Mouse (Mus musculus) embryonic stem cell, embryonic (primary cell): Measurements from ENCODE around the gene Msh3.

ENCODE experiments used
- CTCF ChIA-PET, 4 experiments: fragments of 300-600 bp in 2 of 4; fragments of 350-600 bp in 2 of 4; sonication (Branson Sonifier 250); formaldehyde crosslinking; loops; one replicate each; lab custom pipeline; 2022; ENCODE audit warnings: inconsistent platforms in 2 of 4; lab: Charles Lee
- POLR2A ChIA-PET, 4 experiments: fragments of 300-600 bp in 2 of 4; fragments of 350-600 bp in 2 of 4; sonication (Branson Sonifier 250); formaldehyde crosslinking; loops; one replicate each; lab custom pipeline; 2022; ENCODE audit warnings: antibody characterized with exemption in 4 of 4, inconsistent platforms in 1 of 4; lab: Charles Lee

The Msh3 gene

GRCm38 (mm10) chr13:92354456-92355271, at the start of gene Msh3, which contains the start of gene Dhfr:
Gene Msh3 (minus strand): TSS chr13:92355003.
Gene Dhfr (plus strand): TSS chr13:92354726.
- ChIA-PET POLR2A (interaction anchor here (0.6 to 10.1 kb wide), 112 partner anchors 7 to 1431 kb away, joined by 3 to 161 read pairs (median 4); partner anchors contain the start of genes Zfyve16 (in 4 of the 4), Ankrd34b (in 3 of the 4), Serinc5 (in 3 of the 4) and Mtx3 (in 2 of the 4)), CTCF (interaction anchor here (0.5 to 1.8 kb wide), 28 partner anchors 9 to 949 kb away, joined by 3 to 12 read pairs (median 3); partner anchors contain the start of genes Ankrd34b (in 1 of the 4) and Zfyve16 (in 1 of the 4))

- CTCF ChIA-PET, result interaction anchor here in 2 of 4 experiments (0.6 to 0.7 kb wide), 2 partner anchors 26 to 323 kb away, joined by 3 read pairs; no protein-coding TSS in a partner anchor
- POLR2A ChIA-PET, result interaction anchor here in 1 of 4 experiments (0.8 to 2.2 kb wide), 2 partner anchors 49 to 117 kb away, joined by 3 to 8 read pairs; partner anchors contain the start of genes Dhfr and Msh3
These were observed 48.7 kb upstream of the Msh3 start for GRCm38 (mm10) chr13:92403496-92403895.

GRCm38 (mm10) chr13:92402063-92402462, 47.3 kb upstream of the Msh3 start:
- ChIA-PET CTCF (interaction anchor here in 2 of 4 experiments (0.9 to 1.0 kb wide), 2 partner anchors 47 to 70 kb away, joined by 3 to 4 read pairs; partner anchors contain the start of gene Msh3 (in 1 of the 2)), POLR2A (interaction anchor here in 2 of 4 experiments (1.3 to 2.2 kb wide), 2 partner anchors 47 kb away, joined by 4 to 8 read pairs; partner anchors contain the start of genes Dhfr (in 2 of the 2) and Msh3 (in 2 of the 2))

DNA sequence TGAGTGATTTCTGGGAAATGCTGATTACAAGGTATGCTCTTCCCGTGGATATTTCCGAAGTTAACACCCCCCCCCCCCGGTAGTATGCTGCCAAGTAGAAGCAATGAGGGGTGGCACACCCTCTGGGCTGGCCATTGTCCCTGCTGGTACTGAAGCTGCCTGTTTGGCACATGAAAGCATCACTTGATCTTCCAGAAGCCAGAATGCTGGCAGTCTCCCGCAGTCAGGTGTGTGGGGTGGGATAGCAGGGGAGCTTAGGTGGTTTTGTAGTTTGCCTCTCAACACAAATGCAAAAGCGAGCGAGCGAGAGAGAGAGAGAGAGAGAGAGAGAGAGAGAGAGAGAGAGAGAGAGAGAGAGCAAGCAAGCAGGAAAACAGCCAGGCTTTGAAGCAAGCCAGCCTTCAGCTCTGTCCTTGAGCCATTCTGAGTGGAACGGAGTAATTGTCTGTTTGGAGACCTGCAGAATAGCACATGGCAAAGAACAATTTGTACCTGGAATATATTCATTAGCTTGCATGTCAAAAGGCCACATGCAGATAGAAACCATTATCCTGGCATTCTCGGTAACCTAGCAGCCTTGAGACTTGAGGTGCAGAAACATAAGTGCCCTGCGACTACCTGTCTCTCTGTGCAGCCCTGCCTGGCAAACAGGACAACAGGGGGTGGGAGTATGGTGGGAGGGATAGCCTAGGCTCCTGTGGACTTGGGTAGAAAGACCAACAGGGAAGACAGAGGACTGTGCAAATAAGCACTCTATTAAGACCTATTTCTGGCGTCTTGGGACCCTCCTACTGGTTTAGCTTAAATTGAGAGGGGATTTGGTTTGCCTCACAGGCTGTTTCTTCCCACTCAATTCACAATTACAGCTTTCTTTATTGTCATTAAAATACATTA, 43.9 kb upstream of the Msh3 start:
- POLR2A ChIA-PET, result interaction anchor here in 3 of 4 experiments (0.6 to 1.2 kb wide), 6 partner anchors 9 to 1813 kb away, joined by 3 to 5 read pairs (median 3); no protein-coding TSS in a partner anchor
- CTCF ChIA-PET, result interaction anchor here in 3 of 4 experiments (0.7 to 1.2 kb wide), 4 partner anchors 44 to 1215 kb away, joined by 4 to 8 read pairs (median 5); partner anchors contain the start of genes Dhfr (in 1 of the 3) and Msh3 (in 1 of the 3)

GRCm38 (mm10) chr13:92393047-92393661, 38.4 kb upstream of the Msh3 start:
- ChIA-PET CTCF (no interaction called here), POLR2A (interaction anchor here in 1 of 4 experiments (0.8 to 1.0 kb wide), 2 partner anchors 8 to 11 kb away, joined by 3 read pairs; no protein-coding TSS in a partner anchor)

- ChIA-PET POLR2A (interaction anchor here (0.5 to 4.5 kb wide), 5 partner anchors 16 to 33 kb away, joined by 3 to 19 read pairs (median 3); partner anchors contain the start of genes Msh3 (in 3 of the 4) and Dhfr (in 2 of the 4)), CTCF (interaction anchor here in 1 of 4 experiments (1.0 kb wide), 1 partner anchor 32 kb away, joined by 3 read pairs; the partner anchor contains the start of gene Msh3)
These were observed 32.6 kb upstream of the Msh3 start for GRCm38 (mm10) chr13:92387367-92387766.

DNA sequence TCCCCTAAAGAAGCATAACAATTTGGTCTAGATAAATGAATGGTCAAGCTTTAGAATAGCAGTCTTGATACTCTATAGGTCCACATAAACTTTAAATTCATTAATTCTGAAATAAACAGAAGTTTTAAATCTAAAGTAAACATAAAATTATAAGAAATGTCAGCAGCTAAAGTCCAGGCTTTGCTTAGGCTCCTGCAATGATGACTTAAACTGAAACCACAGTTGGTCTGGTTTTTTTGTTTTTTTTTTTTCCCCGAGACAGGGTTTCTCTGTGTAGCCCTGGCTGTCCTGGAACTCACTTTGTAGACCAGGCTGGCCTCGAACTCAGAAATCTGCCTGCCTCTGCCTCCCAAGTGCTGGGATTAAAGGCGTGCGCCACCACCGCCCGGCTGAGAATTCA, 16.7 kb upstream of the Msh3 start:
- ChIA-PET CTCF (interaction anchor here in 2 of 4 experiments (0.5 to 2.1 kb wide), 2 partner anchors 17 to 291 kb away, joined by 5 to 7 read pairs; partner anchors contain the start of genes Dhfr (in 1 of the 2) and Msh3 (in 1 of the 2)), POLR2A (interaction anchor here (0.7 to 12.8 kb wide), 8 partner anchors 10 to 18 kb away, joined by 3 to 161 read pairs (median 4); partner anchors contain the start of genes Dhfr (in 4 of the 4) and Msh3 (in 3 of the 4))

DNA sequence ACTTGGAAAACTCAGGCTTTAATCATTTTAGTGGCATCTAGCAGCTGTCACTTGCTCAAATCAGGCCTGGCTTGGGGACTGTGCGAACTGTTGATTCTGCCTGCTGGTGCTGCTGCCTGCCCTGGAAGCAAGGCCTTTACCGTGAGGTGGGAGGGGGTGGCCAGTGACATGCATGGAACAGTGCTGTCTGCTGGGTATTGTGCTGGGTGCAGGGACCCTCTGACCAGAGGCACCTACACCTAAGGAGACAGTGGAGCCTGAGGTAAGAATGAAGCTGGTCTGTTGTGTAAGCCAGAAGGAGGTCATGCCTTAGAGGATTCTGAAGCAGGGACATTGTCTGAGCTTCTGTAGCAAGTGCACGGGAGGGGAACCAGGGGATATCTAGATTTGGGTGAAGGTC, 16.0 kb upstream of the Msh3 start:
- CTCF ChIA-PET, result interaction anchor here in 1 of 4 experiments (2.1 kb wide), 1 partner anchor 16 kb away, joined by 7 read pairs; the partner anchor contains the start of genes Dhfr and Msh3
- POLR2A ChIA-PET, result interaction anchor here (0.7 to 12.8 kb wide), 10 partner anchors 9 to 44 kb away, joined by 3 to 161 read pairs (median 3); partner anchors contain the start of genes Dhfr (in 4 of the 4) and Msh3 (in 3 of the 4)

DNA sequence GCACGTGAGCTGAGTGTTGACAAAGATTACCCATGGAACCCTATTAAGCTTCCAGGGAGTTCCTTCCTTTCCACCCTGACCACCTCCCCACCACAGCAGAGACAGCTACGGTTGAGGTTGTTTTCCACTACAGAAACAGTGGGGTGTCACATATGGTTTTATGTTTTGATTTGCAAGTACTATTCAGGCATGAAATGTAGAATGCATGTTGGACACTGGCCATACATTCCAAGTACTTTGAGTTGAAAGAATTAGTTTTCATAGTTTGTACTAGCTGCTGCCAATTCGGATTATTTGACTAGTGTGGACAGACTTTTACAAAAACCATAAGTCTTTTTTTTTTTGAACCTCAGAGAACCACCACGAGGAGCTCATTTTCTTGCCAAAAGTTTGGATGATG, 10.5 kb upstream of the Msh3 start:
- ChIA-PET CTCF (interaction anchor here in 2 of 4 experiments (0.6 to 3.3 kb wide), 2 partner anchors 10 kb away, joined by 3 to 12 read pairs; partner anchors contain the start of genes Msh3 (in 2 of the 2) and Dhfr (in 1 of the 2)), POLR2A (interaction anchor here in 2 of 4 experiments (0.6 to 12.8 kb wide), 4 partner anchors 7 to 433 kb away, joined by 3 to 161 read pairs (median 30); partner anchors contain the start of genes Dhfr (in 2 of the 2) and Msh3 (in 2 of the 2))

- ChIA-PET CTCF (no interaction called here), POLR2A (interaction anchor here in 3 of 4 experiments (0.7 to 10.1 kb wide), 8 partner anchors 7 to 249 kb away, joined by 3 to 161 read pairs (median 4); partner anchors contain the start of gene Serinc5 (in 1 of the 3))
These were observed 6.8 kb upstream of the Msh3 start for GRCm38 (mm10) chr13:92361609-92362008.

DNA sequence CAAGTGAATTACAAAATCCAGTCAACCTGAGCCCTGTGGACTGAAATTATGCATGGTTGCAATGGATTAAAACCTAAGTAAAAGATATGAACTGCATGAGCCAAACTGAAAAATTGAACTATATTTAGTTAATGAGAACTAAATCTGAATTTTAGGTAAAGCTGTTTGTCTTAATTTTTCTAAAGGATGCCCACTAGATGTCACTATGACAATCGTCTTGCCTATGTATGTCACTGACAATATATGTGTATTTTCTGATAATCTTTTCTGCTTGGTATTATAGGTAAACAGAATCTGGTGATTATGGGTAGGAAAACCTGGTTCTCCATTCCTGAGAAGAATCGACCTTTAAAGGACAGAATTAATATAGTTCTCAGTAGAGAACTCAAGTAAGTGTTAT, 2.8 kb upstream of the Msh3 start:
- POLR2A ChIA-PET, result interaction anchor here in 1 of 4 experiments (0.7 to 10.1 kb wide), 5 partner anchors 11 to 37 kb away, joined by 3 to 161 read pairs (median 5); no protein-coding TSS in a partner anchor

DNA sequence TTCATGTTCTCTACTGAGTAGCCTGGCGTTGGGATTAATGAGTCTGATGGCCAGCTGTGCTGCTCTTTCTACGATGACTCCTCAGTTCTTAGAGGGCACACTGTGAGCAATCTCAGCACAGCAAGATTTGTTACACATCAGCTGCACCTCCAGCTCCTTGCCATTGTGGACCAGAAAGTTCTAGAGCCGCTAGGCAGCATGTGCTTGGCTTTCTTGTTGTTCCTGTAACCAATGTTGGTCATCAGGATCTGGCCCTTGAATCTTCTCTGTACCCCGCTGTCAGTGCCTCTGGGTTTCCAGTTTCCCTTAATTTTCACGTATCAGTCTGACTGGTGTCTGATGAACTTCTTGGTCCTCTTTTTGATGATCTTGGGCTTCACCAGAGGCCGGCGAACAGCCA, 1.6 kb upstream of the Msh3 start:
- CTCF ChIA-PET, result no interaction called here
- POLR2A ChIA-PET, result interaction anchor here in 3 of 4 experiments (0.6 to 10.1 kb wide), 7 partner anchors 9 to 465 kb away, joined by 3 to 161 read pairs (median 10); no protein-coding TSS in a partner anchor

More for the DNA sequence above, 2.8 kb upstream of the Msh3 start:
- CTCF ChIA-PET, result interaction anchor here in 3 of 4 experiments (0.6 to 1.1 kb wide), 4 partner anchors 25 to 449 kb away, joined by 3 read pairs; no protein-coding TSS in a partner anchor

DNA sequence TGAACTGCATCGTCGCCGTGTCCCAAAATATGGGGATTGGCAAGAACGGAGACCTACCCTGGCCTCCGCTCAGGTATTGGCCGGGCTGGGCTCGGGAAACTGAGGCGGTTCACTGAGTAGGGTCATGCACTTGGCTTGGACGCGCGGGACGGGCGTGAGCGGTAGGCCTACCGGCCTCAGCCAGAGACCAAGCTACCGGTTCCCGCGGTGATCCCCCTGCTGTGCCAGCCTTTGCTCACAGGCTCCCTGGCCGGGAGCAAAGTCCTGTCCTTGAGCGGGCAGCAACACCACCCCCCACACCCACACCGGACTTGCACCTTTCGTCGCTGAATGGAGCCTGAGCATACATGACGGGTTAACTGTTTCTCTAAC, 455 bp upstream of the Msh3 start:
- CTCF ChIA-PET, result interaction anchor here (0.5 to 1.8 kb wide), 18 partner anchors 9 to 948 kb away, joined by 3 to 12 read pairs (median 4); partner anchors contain the start of gene Zfyve16 (in 1 of the 4)

GRCm38 (mm10) chr13:92353956-92354355, 847 bp downstream of the Msh3 start:
- CTCF ChIA-PET, result interaction anchor here in 3 of 4 experiments (0.6 to 1.8 kb wide), 18 partner anchors 10 to 949 kb away, joined by 3 to 12 read pairs (median 4); partner anchors contain the start of gene Ankrd34b (in 1 of the 3)
- POLR2A ChIA-PET, result interaction anchor here (0.6 to 10.1 kb wide), 82 partner anchors 8 to 1430 kb away, joined by 3 to 161 read pairs (median 5); partner anchors contain the start of genes Serinc5 (in 3 of the 4), Zfyve16 (in 3 of the 4), Ankrd34b (in 2 of the 4) and Fam151b (in 1 of the 4)

More for the DNA sequence above, 455 bp upstream of the Msh3 start:
- POLR2A ChIA-PET, result interaction anchor here (0.7 to 10.1 kb wide), 91 partner anchors 8 to 1432 kb away, joined by 3 to 161 read pairs (median 5); partner anchors contain the start of genes Serinc5 (in 3 of the 4), Zfyve16 (in 3 of the 4), Ankrd34b (in 2 of the 4) and Mtx3 (in 2 of the 4)

DNA sequence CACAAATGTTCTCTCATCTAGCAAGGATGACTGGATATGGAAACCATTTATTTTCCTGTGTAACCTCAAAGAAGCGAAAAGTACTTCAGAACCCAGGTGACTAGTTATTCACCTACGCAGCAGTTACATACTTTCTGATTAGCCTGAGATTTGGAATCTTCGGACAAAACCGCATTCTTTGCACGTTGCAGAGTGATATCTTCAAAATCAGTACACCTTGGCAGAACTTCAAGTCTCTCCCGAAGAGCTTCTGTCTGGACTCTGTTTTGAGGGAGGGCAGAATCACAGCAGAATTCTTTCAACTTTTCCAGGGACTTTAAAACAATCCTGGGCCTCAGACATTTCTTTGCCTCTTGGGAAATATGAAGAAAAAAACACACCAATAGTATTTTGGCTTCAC, 3.7 kb downstream of the Msh3 start:
- POLR2A ChIA-PET, result interaction anchor here in 2 of 4 experiments (0.6 to 1.7 kb wide), 4 partner anchors 10 to 95 kb away, joined by 3 to 5 read pairs (median 4); no protein-coding TSS in a partner anchor
- CTCF ChIA-PET, result no interaction called here
